Mouse (Mus musculus) olfactory bulb, adult 2 months (tissue): ENCODE data around the gene Lats2. TPM values are rescaled to one million over a fixed set of nuclear protein-coding genes. Genes with fewer than 3 reads are reported as not detected.

Experiments
- H3K27ac ChIP-seq: fragments of 200-500 bp; 2 replicates; pipeline ENCODE4 v1.5.1; 2012; ENCODE audit warnings: low read depth, low read length; ENCODE audit not compliant: insufficient read depth
- H3K4me1 ChIP-seq: fragments of 200-500 bp; 2 replicates; pipeline ENCODE4 v1.6.1; 2012; ENCODE audit warnings: low read length; ENCODE audit not compliant: control insufficient read depth, insufficient read depth
- H3K4me3 ChIP-seq: fragments of 200-500 bp; 2 replicates; pipeline ENCODE4 v1.5.1; 2012; ENCODE audit warnings: mild to moderate bottlenecking, low read depth, low read length, moderate library complexity; ENCODE audit not compliant: insufficient read depth
- CTCF ChIP-seq: fragments of 200-500 bp; IDR thresholded peaks from 2 replicates; pipeline ENCODE4 v1.5.1; 2012; ENCODE audit warnings: low read depth, mild to moderate bottlenecking, low read length, moderate library complexity; ENCODE audit not compliant: insufficient read depth
- POLR2A ChIP-seq: fragments of 200-500 bp; IDR thresholded peaks from 2 replicates; pipeline ENCODE4 v1.6.1; 2012; ENCODE audit warnings: mild to moderate bottlenecking, low read depth, low read length, moderate library complexity; ENCODE audit not compliant: insufficient read depth
- WGBS: fragments of 180-500 bp; shearing (Covaris S2); methylation state at CpG from one replicate; pipeline ENCODE4 v1.1.7; 2018; 5-methylcytosine and 5-hydroxymethylcytosine counted together
- polyA plus RNA-seq: library from polyadenylated mRNA; stranded (reverse); fragments of >200 nt; gene quantifications from 2 replicates; pipeline ENCODE4 v1.2.4, GENCODE M21; 2012; ENCODE audit warnings: low replicate concordance; ENCODE audit not compliant: missing spikeins, insufficient read depth, insufficient read length

The Lats2 gene
- polyA plus RNA-seq, 1 experiment: not detected

GRCm38 (mm10) chr14:57706760-57707099, 51.5 kb downstream of the Lats2 start:
- H3K4me1 ChIP-seq: peaks cover 22% of the 10 kb centered on the region
- no peak for TF ChIP-seq POLR2A
- TF ChIP-seq CTCF: no peak
- H3K27ac ChIP-seq: 0 out of 2 replicates have a peak overlapping the region, but pooled peaks have one; percentile 8
- no peak overlapping the region for H3K4me3 ChIP-seq
- WGBS: 34% methylated on average over 4 of the region's 4 CpGs

- Histone ChIP-seq H3K4me1 (peaks cover 22% of the 10 kb centered on the region), H3K4me3 (no peak overlapping the region), H3K27ac (no peak overlapping the region)
- WGBS: 90% methylated on average over 4 of the region's 4 CpGs
- no peak for TF ChIP-seq CTCF
- TF ChIP-seq POLR2A: no peak
Measured at GRCm38 (mm10) chr14:57705759-57706158, 52.4 kb downstream of the Lats2 start.

- no peak overlapping the region for H3K27ac ChIP-seq
- TF ChIP-seq CTCF: no peak
- TF ChIP-seq POLR2A: no peak
- WGBS: 92% methylated on average over 4 of the region's 4 CpGs
- H3K4me1 ChIP-seq: peaks cover 22% of the 10 kb centered on the region
- no peak overlapping the region for H3K4me3 ChIP-seq
Measured at GRCm38 (mm10) chr14:57705075-57705474, 53.1 kb downstream of the Lats2 start.

- TF ChIP-seq CTCF (no peak), POLR2A (no peak)
Measured at GRCm38 (mm10) chr14:57701915-57702477, 56.2 kb downstream of the Lats2 start.

GRCm38 (mm10) chr14:57699461-57699970, 58.7 kb downstream of the Lats2 start:
- no peak overlapping the region for H3K27ac ChIP-seq
- TF ChIP-seq CTCF (no peak), POLR2A (no peak)
- H3K4me1 ChIP-seq: peaks cover 5% of the 10 kb centered on the region; the same call in 1 of the 2 replicates
- 97% methylated on average over 33 of the region's 33 CpGs for WGBS
- no peak overlapping the region for H3K4me3 ChIP-seq

More at GRCm38 (mm10) chr14:57701915-57702477, 56.2 kb downstream of the Lats2 start:
- 38% methylated on average over 12 of the region's 12 CpGs for WGBS
- Histone ChIP-seq H3K4me3 (no peak overlapping the region), H3K27ac (no peak overlapping the region), H3K4me1 (peaks cover 11% of the 10 kb centered on the region)

GRCm38 (mm10) chr14:57699016-57699415, 59.2 kb downstream of the Lats2 start:
- Histone ChIP-seq H3K4me1 (peaks cover 5% of the 10 kb centered on the region; the same call in 1 of the 2 replicates), H3K4me3 (no peak overlapping the region), H3K27ac (no peak overlapping the region)
- TF ChIP-seq CTCF (no peak), POLR2A (no peak)
- 92% methylated on average over 10 of the region's 10 CpGs for WGBS

GRCm38 (mm10) chr14:57696066-57696465, 62.1 kb downstream of the Lats2 start:
- Histone ChIP-seq H3K27ac (no peak overlapping the region), H3K4me1 (no peaks in the 10 kb centered on the region), H3K4me3 (no peak overlapping the region)
- WGBS: 97% methylated on average over 15 of the region's 15 CpGs
- TF ChIP-seq POLR2A (no peak), CTCF (no peak)

- H3K27ac ChIP-seq: no peak overlapping the region
- H3K4me1 ChIP-seq: no peaks in the 10 kb centered on the region
- no peak overlapping the region for H3K4me3 ChIP-seq
- TF ChIP-seq POLR2A (no peak), CTCF (no peak)
- 91% methylated on average over 8 of the region's 8 CpGs for WGBS
Measured at GRCm38 (mm10) chr14:57695550-57695949, 62.6 kb downstream of the Lats2 start.

GRCm38 (mm10) chr14:57694246-57694645, 63.9 kb downstream of the Lats2 start:
- TF ChIP-seq CTCF (no peak), POLR2A (no peak)
- 84% methylated on average over 16 of the region's 16 CpGs for WGBS

More at GRCm38 (mm10) chr14:57694246-57694645, 63.9 kb downstream of the Lats2 start:
- H3K4me3 ChIP-seq: no peak overlapping the region
- no peak overlapping the region for H3K27ac ChIP-seq
- no peaks in the 10 kb centered on the region for H3K4me1 ChIP-seq
